Mouse (Mus musculus): Measurements from ENCODE around the gene Rcc2.

GRCm38 (mm10) chr4:140707615-140708014, 7.3 kb downstream of the Rcc2 start:
- TF ChIP-seq CTCF (IDR thresholded peaks at IDR 0.05; ENCODE audit: low read depth) (no peak), EP300 (IDR thresholded peaks at IDR 0.05; ENCODE audit: low read depth) (no peak)
